Mouse (Mus musculus) G1E (cell line): ENCODE data around the gene March2.

ENCODE experiments used
- CTCF ChIP-seq: IDR thresholded peaks from 2 replicates; pipeline ENCODE4 v1.5.1; 2012; ENCODE audit warnings: low read depth, low read length, inconsistent platforms, mixed read lengths
- TAL1 ChIP-seq: conservative IDR thresholded peaks from 2 replicates; pipeline ENCODE4 v1.6.1; 2012; ENCODE audit warnings: low read depth, low read length, inconsistent platforms, mixed read lengths

DNA sequence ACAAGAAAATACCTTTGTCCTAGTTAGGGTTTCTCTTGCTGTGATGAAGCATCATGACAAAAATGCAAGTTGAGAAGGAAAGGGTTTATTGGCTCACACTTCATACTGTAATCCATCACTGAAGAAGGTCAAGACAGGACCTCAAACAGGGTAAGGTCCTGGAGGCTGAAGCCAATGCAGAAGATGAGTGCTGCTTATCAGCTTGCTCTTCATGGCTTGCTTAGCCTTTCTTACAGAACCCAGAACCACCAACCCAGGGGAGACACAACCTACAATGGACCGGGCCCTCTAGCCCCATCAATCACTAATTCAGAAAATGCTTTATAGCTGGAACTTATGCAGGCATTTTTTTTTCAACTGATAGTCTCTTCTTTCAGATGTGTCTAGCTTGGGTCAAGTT lies 23.9 kb upstream of the March2 start:
- TF ChIP-seq CTCF (no peak), TAL1 (no peak)
